Mouse (Mus musculus) neural tube, embryonic 12.5 days (tissue): ENCODE measurements around the gene Sys1. TPM values are rescaled to one million over a fixed set of nuclear protein-coding genes. Genes with fewer than 3 reads are reported as not detected.

Experiments
- polyA plus RNA-seq: library from polyadenylated mRNA; unstranded; fragments of >200 nt; fragmentation: Nextera tagmentation; extraction: Ambion mirVana; gene quantifications from 2 replicates; pipeline ENCODE4 v1.2.1, GENCODE M21; 2016

Gene Sys1
- polyA plus RNA-seq, 1 experiment from 2014 or later, result 72.8 TPM

Other genes with a start within 250 kb of the Sys1 start
- not detected in 2 replicates for gene Wfdc15b, start 235.3 kb upstream of the Sys1 start, polyA plus RNA-seq
- gene Svs2, start 218.5 kb upstream of the Sys1 start, polyA plus RNA-seq, result not detected in 2 replicates
- gene Svs3b, start 200.3 kb upstream of the Sys1 start, polyA plus RNA-seq, result not detected in 2 replicates
- gene Svs4, start 178.5 kb upstream of the Sys1 start, polyA plus RNA-seq, result not detected in 2 replicates
- gene Svs3a, start 167.7 kb upstream of the Sys1 start, polyA plus RNA-seq, result not detected in 2 replicates
- gene Svs6, start 140.2 kb upstream of the Sys1 start, polyA plus RNA-seq, result not detected in 2 replicates
- gene Svs5, start 124.2 kb upstream of the Sys1 start, polyA plus RNA-seq, result not detected in 2 replicates
- gene Slpi, start 67.9 kb upstream of the Sys1 start, polyA plus RNA-seq, result 0.28 TPM in 1 of 2 replicates, not detected in the other
- gene Rbpjl, start 53.8 kb upstream of the Sys1 start, polyA plus RNA-seq, result 0.13 and 0.18 TPM in 2 replicates
- 8.2 and 9.0 TPM in 2 replicates for gene Matn4, start 51.8 kb upstream of the Sys1 start, polyA plus RNA-seq
- 9.7 and 11.7 TPM in 2 replicates for gene Sdc4, start 13.1 kb upstream of the Sys1 start, polyA plus RNA-seq
- gene Gm20458, start 4.0 kb downstream of the Sys1 start, polyA plus RNA-seq, result 6.0 and 6.5 TPM in 2 replicates
- not detected in 2 replicates for gene Trp53tg5, start 16.8 kb downstream of the Sys1 start, polyA plus RNA-seq
- 5.8 and 7.0 TPM in 2 replicates for gene Dbndd2, start 29.1 kb downstream of the Sys1 start, polyA plus RNA-seq
- gene Pigt, start 40.6 kb downstream of the Sys1 start, polyA plus RNA-seq, result 50.0 and 55.3 TPM in 2 replicates
- gene Wfdc2, start 105.4 kb downstream of the Sys1 start, polyA plus RNA-seq, result 5.1 and 6.5 TPM in 2 replicates
- gene Spint3, start 116.5 kb downstream of the Sys1 start, polyA plus RNA-seq, result not detected in 2 replicates
- not detected in 2 replicates for gene Wfdc6a, start 128.5 kb downstream of the Sys1 start, polyA plus RNA-seq
- gene Eppin, start 136.6 kb downstream of the Sys1 start, polyA plus RNA-seq, result not detected in 2 replicates
- not detected in 2 replicates for gene Wfdc6b, start 156.6 kb downstream of the Sys1 start, polyA plus RNA-seq
- not detected in 2 replicates for gene Wfdc8, start 156.7 kb downstream of the Sys1 start, polyA plus RNA-seq
- gene Wfdc16, start 181.8 kb downstream of the Sys1 start, polyA plus RNA-seq, result not detected in 2 replicates
- 0.48 and 0.51 TPM in 2 replicates for gene Wfdc10, start 199.1 kb downstream of the Sys1 start, polyA plus RNA-seq
- not detected in 2 replicates for gene Wfdc9, start 199.6 kb downstream of the Sys1 start, polyA plus RNA-seq
- gene Wfdc11, start 217.1 kb downstream of the Sys1 start, polyA plus RNA-seq, result not detected in 2 replicates
- not detected in 2 replicates for gene Wfdc13, start 228.1 kb downstream of the Sys1 start, polyA plus RNA-seq
- not detected in 2 replicates for gene Spint4, start 241.5 kb downstream of the Sys1 start, polyA plus RNA-seq